Mouse (Mus musculus) thymus, postnatal 25 days (tissue): ENCODE data around the gene St6galnac3.

Source experiments
- DNase-seq: peaks from one replicate; pipeline ENCODE4 v3.0.0; 2022

The St6galnac3 gene

DNA sequence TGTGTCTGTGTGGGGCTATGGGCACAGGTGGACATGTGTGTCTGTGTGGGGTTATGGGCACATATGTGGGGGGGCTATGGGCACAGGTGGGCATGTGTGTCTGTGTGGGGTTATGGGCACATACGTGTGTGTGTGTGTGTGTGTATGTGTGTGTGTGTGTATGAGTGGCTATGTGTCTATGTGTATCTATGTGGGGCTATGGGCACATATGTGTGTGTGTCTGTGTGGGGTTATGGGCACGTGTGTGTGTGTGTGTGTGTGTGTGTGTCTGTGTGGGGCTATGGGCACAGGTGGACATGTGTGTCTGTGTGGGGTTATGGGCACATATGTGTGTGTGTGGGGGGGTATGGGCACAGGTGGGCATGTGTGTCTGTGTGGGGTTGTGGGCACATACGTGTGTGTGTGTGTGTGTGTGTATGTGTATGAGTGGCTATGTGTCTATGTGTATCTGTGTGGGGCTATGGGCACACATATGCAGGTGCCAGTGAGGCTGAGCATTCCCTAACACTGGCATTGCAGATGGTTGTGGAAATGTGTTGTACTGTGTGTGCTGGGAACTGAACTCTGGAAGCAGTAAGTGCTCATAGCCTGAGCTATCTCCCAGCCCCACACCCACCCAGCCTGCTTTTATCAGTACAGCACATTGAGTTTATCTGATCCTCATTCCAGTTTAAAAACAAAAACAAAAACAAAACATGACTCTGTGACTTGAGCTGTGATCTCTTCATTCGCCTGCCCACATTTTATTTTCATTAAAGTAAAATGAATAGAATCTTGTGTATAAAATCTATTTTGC, 8.6 kb upstream of the St6galnac3 start:
- no peak for DNase-seq

DNA sequence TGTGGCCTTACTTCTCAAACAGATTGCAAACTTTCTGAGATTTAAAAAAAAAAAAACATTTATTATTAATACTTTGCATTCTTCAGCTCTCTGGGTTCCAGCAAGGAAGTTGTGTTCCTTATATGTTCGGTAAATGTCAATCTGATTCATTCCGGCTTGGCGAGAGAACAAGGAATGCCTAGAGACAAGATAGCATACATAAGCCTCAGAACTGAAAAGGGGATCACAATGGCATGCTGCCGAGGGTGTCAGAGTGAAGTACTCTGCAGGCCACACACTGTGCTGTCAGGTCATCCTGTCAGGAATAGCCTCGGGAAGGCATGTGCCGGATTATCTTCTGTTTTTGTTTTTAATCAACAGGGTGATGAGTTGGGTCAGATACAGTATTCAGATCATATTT, 7.8 kb upstream of the St6galnac3 start:
- no peak for DNase-seq

DNA sequence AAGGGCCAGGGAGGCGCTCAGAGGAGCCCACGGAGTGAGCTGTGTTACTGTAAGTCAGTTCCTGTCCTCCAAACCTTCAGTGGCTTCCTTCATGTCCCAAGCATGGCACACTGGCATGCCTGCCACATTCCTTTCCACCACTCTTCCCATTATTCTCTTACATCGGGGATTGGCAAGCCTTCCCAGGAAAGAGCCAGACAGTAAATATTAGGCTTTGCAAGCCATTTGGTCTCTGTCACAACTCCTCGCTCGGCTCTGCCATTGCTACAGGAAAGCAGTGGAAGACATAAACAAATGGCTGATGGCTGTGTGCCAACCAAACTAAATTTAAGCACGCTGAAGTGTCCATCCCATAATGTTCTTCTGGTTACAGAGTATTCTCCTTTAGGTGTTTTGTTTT, 7.1 kb upstream of the St6galnac3 start:
- DNase-seq = no peak

DNA sequence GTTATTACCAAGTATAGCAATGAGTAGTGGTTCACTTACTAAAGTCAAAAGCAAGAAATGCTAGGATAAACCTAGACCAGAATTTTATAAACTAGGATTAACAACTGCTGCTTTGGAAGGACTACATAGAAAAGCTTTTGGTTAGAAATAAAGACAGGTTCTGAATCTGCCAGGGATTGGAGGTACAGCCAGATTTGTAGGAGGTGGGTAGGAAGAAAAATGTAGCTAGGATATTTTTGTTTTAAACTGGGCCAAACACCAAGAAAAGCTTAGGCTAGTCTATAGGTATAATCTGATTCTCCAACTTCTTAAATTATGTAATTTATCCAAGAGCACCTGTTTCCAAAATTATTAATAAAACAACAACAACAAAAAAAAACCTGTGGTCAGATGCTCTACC, 3.6 kb upstream of the St6galnac3 start:
- DNase-seq = no peak

DNA sequence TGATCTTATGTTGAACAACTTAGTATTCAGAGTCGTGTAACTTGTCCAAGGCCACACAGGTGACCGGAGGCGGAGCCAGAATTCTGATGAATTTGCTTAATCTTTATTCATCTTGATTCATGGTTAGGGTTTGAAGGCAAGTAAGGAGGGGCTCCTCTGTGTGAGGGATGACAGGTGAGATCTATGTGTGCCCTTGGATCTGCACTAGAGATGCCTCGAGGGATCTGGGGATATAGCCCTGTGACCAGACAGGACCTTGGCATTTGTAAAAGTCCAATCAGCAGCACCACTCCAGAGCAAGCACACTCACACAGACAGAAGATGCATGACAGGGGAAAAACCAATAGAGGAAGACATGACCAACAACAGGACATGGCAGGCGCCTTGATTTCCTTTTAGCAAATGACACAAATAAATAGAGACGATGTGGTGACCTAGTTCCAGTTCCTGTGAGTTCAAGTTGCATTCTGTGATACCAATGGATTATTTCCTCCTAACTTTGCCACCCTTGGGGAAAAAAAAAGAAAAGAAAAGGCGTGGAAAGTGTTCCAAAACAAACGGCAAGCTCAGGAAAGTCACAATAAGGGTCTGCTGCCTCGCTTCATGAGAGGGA, 1.4 kb downstream of the St6galnac3 start:
- no peak for DNase-seq

DNA sequence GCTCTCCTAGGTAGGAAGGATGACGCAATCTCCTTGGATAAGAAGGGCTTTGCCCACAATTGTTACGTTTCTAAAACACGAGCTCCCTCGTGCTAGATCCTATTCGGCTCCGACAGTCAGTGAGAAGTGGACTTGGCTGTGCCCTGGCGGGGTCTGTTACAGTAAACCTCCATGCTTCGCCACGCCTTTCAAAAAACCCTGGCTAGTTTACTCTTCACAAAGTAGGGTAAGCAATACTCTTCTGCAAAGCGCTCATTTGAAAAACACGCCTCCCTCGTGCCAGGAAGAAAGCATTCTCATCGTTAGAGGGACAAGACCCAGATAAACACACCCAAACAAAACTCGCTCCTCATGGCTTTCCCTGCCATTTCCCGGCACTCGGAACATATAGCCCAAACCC, 3.4 kb downstream of the St6galnac3 start:
- no peak for DNase-seq

DNA sequence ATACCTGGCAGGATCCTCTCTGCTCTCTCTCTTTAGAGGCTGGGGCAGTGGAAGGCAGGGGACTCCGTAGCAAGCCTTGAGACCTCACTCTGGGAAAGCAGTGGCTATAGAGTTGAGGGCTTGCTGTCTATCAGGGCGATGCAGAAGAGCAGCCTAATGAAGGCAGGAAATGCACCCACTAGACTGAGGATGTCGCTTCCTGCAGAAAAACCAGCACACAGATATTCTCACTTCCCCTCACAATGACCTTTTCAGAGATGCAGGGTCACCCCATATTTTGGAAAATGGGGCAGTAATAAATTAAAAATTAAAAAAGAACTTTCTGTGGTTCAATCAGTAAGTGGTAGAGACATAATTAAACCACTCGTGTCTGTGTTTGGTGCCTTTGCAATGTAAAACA, 4.1 kb downstream of the St6galnac3 start:
- DNase-seq = no peak

DNA sequence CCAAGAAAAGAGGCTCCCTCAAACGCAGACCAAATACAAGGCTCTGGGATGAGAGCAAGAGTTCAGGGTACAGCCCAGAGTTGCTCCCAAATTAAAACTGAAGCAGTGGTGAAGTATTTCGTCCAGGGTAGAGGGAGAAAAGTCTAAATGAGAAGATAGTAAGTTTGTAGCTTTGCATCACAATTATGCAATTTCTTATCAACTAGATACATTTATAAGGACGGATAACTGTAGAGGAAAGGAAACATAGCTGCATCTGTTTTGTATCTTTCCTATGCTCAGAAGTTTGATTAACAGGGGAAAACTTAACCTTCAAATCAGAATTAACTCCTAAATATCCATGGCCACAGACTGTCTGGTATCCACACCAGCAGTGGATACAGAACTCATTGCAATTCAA, 4.7 kb downstream of the St6galnac3 start:
- no peak for DNase-seq

DNA sequence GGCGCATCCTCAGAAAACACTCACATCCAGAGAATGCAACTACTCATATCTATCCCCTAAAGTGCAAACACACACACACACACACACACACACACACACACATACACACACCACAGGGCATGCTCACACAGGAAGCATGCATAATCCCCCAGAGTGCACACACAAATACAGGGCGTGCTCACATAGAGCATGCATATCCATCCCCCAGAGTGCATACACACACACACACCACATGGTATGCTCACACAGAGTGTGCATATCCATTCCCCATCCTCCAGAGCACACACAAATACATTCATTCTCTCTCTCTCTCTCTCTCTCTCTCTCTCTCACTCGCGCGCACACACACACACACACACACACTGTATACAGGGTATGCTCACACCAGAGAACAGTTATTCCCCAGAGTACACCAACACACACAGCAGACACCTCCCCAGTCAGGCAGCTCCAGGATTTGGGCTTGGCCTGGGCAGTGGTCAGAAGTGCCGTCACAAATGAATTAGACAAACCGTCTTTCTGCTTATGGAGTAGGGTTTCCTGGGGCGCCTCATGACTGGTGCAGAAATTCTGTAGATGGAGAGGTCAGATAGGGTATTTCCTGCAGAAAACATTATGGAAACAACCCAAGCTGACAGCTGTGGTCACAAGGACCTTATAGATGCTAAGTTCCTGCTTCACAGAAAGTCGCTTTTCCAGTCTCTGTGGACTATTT, 5.6 kb downstream of the St6galnac3 start:
- DNase-seq = no peak

DNA sequence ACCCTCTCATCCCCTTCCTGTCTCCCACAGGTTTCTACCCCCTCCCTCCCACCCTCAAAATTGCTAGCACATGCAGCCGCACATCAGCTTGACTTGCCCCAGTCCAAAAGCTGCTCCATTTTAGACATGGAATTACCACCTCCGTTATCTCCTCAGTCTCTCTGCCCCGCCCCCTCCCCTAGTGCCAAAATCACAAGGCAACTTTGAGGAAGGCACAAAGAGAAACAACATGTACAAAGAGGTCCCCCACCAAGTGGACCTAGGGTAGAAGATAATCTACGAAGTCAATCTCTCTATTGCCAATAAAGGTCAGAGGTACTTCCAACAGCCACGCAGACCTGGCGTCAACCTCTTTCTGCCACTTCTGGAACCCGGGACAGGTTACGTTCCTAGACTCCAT, 6.2 kb downstream of the St6galnac3 start:
- no peak for DNase-seq

DNA sequence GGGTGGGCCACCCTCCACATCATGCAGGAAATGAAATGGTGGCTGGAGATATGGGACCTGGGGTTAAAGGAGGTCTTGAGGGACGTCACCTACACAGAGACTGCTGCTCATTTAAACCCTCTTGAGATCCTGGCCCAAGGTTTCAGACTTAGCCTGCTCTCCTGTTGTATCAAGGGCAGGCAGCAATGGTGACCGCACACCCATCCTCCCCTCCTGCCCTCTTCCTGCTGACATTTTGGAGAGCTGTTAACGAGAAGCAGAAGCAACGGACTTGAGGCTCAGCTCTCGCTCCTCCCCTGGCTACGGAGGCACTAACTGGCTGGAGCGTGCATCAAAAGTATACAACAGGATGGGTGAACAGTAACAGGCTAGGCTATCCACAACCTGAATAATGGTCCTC, 7.2 kb downstream of the St6galnac3 start:
- DNase-seq = no peak

DNA sequence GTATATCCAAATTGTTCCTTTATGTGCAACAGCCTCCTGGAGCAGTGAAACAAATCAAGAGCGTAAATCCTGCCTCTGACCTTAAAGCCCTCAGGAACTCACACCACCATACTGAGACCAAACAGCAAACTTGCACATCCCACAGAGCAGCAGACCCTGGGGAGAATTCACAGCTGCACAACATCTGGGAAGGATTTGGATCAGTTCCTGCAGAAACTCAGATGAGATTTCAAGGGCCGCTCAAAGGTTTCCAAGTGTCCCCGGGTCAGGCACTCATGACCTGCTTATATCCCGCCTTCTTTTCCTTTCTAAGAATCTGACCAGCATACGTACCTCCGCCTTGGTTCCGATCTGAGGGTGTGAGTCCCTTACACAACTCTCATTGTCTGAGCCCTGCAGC, 9.3 kb downstream of the St6galnac3 start:
- DNase-seq = no peak

DNA sequence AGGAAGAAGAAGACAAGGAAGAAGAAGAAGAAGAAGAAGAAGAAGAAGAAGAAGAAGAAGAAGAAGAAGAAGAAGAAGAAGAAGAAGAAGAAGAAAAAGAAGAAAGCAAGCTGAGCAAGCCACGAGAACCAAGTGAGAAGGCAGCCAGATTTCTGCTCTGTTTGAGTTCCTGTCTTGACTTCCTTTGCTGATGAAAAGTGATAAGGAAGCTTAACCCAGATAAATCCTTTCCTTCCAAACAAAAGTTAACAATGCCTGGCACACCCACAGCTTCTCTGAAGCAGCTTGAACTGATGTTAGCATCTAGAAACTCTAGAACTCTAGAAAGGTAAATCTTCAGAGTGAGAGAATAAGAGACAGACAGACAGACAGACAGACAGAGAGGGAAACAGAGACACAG, 14.4 kb downstream of the St6galnac3 start:
- no peak for DNase-seq

DNA sequence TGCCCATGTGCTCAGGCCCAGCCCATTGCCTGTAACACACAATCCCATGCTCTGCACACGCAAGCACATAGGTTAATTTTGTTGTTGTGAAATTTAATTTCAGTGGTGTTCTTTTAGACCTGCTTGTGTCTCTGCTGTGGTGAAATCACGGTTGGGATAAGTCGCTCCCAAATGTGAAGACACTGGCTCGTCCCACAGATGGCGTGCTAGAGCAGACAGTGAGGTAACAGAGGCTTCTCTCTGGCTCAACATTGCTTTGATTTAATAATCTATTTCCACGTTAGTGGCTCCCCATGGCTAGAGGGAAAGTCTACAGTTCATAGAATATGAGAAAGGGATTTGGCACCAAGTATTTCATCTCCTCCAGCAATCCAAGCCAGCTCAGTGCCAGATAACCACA, 17.3 kb downstream of the St6galnac3 start:
- no peak for DNase-seq

DNA sequence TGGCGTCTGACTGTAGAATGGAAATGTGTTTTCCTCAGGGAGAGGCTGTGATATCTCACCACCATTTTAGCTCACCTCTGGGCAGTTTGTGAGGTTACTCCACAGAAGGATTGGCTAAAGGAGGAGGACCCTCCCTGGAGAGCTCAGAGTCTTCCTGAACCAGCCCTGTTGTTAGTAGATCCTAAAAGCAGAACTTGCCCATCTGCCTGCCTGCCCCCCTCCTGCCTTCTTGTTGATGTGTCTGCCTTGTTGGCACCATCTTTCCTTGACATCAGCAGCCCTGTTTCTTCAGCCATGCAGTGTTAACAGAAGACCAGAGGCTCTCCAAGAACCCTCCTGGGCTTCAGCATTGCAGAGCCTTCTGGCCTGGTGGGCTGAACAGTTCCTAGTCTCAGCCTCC, 18.1 kb downstream of the St6galnac3 start:
- DNase-seq = no peak

DNA sequence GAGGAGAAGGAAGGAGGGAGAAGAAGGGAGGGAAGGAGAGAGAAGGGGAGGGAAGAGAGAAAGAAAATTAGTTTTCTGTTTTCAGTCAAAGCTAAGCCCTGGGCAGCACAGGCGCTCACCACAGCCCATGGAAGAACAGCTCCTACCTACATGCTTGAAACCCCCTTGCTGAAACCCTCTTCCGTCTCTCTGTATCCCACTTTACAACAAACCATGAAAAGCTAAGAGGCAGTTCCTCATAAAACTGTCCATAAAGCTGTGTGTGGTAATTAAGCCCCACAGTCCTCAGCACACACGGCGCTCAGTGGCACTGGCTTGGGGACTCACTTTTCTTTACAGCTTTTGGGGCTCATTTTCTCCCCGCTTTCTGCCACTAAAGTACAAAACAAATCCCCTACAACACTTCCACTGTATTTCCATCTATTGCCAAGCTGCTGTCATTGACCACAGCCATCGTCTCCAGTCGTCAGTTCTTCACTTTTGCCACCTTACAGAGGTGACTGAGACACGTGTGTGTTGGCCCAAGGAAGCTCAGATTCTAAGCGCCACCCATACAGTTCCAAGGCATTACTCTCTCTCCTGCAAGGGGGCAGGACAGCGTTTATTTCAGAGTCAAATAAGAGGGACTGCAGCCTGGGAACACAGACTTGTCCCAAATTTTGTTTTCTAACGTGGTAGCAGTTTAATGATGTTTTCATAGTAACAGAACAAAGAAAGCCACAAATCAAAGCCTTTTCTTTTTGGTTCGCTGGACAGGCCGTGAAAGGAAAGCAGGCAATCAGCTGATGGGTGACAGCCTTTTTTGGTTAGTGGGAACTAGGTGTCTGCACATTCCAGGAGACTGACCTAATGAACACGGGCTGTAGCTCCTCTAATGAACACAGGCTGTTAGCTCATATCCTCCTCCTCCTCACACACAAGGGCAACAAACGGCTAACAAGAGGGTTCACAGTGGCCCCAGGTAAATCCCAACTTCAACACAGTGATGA, 22.9 kb downstream of the St6galnac3 start:
- DNase-seq = no peak

DNA sequence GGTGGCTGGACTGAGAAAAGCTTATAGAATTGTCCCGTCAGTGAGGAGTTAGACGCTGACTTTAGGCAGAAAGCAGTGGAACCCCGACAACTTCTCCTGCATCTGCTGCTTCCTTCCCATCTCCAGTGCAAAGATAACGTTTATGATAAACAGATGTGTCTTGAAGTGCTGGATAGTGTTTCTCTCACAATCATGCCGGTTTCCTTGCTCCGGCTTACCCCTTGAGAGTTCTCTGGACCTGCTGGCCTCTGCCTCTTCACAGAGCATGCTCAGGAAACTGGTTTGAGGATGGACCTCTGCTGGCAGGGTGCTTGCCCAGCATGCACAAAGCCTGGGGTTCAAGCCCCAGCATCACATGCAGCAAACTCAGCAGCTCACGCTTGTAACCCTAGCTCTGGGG, 23.8 kb downstream of the St6galnac3 start:
- DNase-seq = no peak

DNA sequence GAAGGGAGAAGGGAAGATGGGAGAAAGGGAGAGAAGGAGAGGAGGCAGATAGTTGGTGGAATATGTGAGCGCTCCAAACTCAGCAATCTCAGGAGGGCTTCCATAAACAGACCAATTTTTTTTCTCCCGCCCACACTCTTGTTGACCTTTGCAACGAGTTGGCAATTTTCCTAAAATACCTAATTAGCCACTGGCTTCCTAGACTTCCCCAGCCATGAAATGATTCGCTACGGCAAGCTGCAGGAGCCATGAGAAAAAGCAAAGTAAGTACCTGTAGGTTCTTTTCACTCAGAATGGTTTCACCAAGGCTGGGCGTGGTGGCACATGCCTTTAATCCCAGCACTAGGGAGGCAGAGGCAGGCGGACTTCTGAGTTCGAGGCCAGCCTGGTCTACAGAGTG, 25.9 kb downstream of the St6galnac3 start:
- DNase-seq = no peak

DNA sequence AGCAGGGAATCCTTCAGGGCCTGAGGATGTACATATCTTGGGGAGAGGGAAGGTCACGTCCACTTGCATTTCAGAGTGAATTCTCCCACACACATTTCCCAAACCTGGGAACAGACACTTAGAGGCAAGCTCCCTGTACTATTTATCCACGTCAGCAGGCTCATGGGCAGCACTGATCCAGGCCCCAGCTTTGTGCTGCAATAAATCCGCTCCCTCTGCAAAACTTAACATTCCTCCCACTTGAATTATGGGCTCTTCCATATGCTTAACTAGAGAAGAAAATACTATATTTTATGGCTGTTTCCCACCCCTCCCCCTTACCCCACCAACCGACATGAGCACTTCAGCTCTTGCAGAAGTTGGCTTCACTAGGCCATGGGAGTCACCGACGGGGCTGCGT, 32.0 kb downstream of the St6galnac3 start:
- DNase-seq = no peak

DNA sequence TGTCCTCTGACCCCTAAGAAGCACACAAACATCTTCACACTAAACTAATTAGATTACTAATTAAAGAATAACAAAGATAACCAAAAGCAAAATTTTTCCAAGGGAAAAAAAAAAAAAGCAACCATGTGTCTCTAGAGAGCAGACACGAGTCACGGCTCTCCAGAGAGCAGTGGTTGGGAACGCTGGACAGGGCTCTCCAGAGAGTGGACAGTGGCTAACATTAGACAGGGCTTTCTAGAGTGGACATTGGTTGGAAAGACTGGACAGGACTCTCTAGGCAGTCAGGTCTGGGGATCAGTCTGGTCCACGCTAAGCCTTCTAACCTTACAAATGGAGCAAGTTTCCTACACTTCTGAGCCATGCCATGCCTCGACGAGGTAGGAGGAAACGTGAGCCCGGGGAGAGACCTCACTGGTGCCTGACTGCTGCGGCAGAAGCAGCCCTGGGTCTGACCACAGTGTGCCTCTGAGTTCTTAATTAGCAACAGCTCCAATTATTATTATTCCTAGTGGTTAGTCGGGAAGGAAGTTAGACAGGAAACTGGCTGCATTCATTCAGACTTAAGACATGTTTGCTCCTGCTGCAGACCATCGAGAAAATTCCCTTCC, 32.7 kb downstream of the St6galnac3 start:
- DNase-seq = no peak

DNA sequence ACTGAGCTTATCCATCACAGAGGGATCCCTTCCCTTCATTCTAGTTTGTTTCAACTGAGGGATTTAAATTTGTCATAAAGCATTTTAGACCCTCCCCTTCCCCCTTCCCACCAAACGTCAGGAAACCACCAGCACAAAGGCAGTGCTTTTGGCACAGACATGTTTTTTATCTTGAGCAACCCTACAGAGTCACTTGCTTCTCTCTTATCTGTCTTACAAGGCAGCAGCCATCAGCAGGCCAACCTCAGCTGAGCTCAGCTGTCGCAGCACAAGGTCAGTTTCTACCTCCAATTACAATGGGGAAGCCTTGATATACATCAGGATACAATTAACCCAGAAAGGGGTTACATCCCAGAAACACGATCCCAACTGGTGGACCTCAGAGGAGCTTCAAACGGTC, 33.4 kb downstream of the St6galnac3 start:
- DNase-seq = no peak

DNA sequence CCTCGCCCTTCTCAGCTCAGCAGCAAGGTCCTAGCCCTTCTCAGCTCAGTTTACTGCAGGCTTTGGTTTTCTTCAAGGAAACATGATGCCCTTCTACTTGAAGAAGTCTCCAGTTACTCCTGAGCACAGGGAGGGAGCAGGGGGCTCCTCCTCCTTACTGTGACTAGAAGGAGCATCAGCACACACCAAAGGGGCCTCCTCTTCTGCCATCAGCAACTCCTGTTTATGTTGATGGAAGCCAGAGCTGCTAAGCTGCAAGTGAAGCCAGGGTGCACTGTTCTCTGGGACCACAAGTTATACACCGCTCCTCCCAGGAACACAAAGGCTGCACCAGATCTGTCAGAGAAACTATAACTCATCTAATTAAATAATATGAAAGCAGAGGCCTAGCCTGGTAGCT, 34.4 kb downstream of the St6galnac3 start:
- no peak for DNase-seq
